Mouse (Mus musculus): ENCODE data around the gene Zdhhc17.

Zdhhc17 gene

GRCm38 (mm10) chr10:111005611-111006488, 4.1 kb downstream of the Zdhhc17 start:
- DNase-seq (ENCODE audit: low spot score), result no peak

- no peak for DNase-seq (ENCODE audit: low spot score)
Measured at GRCm38 (mm10) chr10:111004220-111004619, 5.7 kb downstream of the Zdhhc17 start.

GRCm38 (mm10) chr10:110999201-110999600, 10.7 kb downstream of the Zdhhc17 start:
- no peak for DNase-seq (ENCODE audit: low spot score)

- DNase-seq (ENCODE audit: low spot score), result no peak
Measured at GRCm38 (mm10) chr10:110997180-110997579, 12.8 kb downstream of the Zdhhc17 start.

- DNase-seq (ENCODE audit: low spot score), result no peak
Measured at GRCm38 (mm10) chr10:110994761-110995160, 15.2 kb downstream of the Zdhhc17 start.

- no peak for DNase-seq (ENCODE audit: low spot score)
Measured at GRCm38 (mm10) chr10:110993249-110993648, 16.7 kb downstream of the Zdhhc17 start.

- DNase-seq (ENCODE audit: low spot score), result no peak
Measured at GRCm38 (mm10) chr10:110992047-110992431, 17.9 kb downstream of the Zdhhc17 start.

GRCm38 (mm10) chr10:110991307-110992046, 18.5 kb downstream of the Zdhhc17 start:
- no peak for DNase-seq (ENCODE audit: low spot score)

- DNase-seq (ENCODE audit: low spot score), result no peak
Measured at GRCm38 (mm10) chr10:110989729-110990128, 20.2 kb downstream of the Zdhhc17 start.

- no peak for DNase-seq (ENCODE audit: low spot score)
Measured at GRCm38 (mm10) chr10:110986682-110987081, 23.3 kb downstream of the Zdhhc17 start.

- DNase-seq (ENCODE audit: low spot score), result no peak
Measured at GRCm38 (mm10) chr10:110982771-110983170, 27.2 kb downstream of the Zdhhc17 start.

GRCm38 (mm10) chr10:110980441-110980840, 29.5 kb downstream of the Zdhhc17 start:
- no peak for DNase-seq (ENCODE audit: low spot score)

- DNase-seq (ENCODE audit: low spot score), result no peak
Measured at GRCm38 (mm10) chr10:110979431-110979830, 30.5 kb downstream of the Zdhhc17 start.

GRCm38 (mm10) chr10:110977379-110977778, 32.6 kb downstream of the Zdhhc17 start:
- DNase-seq (ENCODE audit: low spot score), result no peak

GRCm38 (mm10) chr10:110976046-110976445, 33.9 kb downstream of the Zdhhc17 start:
- no peak for DNase-seq (ENCODE audit: low spot score)

GRCm38 (mm10) chr10:110974885-110975284, 35.1 kb downstream of the Zdhhc17 start:
- DNase-seq (ENCODE audit: low spot score), result no peak

GRCm38 (mm10) chr10:110974463-110974862, 35.5 kb downstream of the Zdhhc17 start:
- no peak for DNase-seq (ENCODE audit: low spot score)

GRCm38 (mm10) chr10:110971998-110972397, 37.9 kb downstream of the Zdhhc17 start:
- no peak for DNase-seq (ENCODE audit: low spot score)

- DNase-seq (ENCODE audit: low spot score), result no peak
Measured at GRCm38 (mm10) chr10:110971483-110971882, 38.5 kb downstream of the Zdhhc17 start.

GRCm38 (mm10) chr10:110971044-110971443, 38.9 kb downstream of the Zdhhc17 start:
- DNase-seq (ENCODE audit: low spot score), result no peak

- DNase-seq (ENCODE audit: low spot score), result no peak
Measured at GRCm38 (mm10) chr10:110962172-110962571, 47.8 kb downstream of the Zdhhc17 start.

- no peak for DNase-seq (ENCODE audit: low spot score)
Measured at GRCm38 (mm10) chr10:110960841-110961240, 49.1 kb downstream of the Zdhhc17 start.

GRCm38 (mm10) chr10:110959781-110960180, 50.2 kb downstream of the Zdhhc17 start:
- DNase-seq (ENCODE audit: low spot score), result no peak
